Comparison of ENCODE assay signal across 8 mouse cellular contexts in genomic region chr17:25114908-25115645, GRCm38 (mm10). TPM values are rescaled to one million over a fixed set of nuclear protein-coding genes. Genes with fewer than 3 reads are reported as not detected.
DNase-seq lines count a peak whose midpoint lies in the region; ATAC-seq and TF ChIP-seq lines count a peak whose summit lies in the region.

No protein-coding gene starts in this region.

- peaks cover 9% of the 10 kb centered on the region; the same call in 1 of the 2 replicates for H3K4me1 ChIP-seq in kidney, embryonic 14.5 days (ENCODE audit: control insufficient read depth, insufficient read depth, low read length)
- peaks cover 2 to 7% of the 10 kb centered on the region in 2 experiments; a peak in 3 of 4 replicates for H3K4me1 ChIP-seq in ES-E14 (ENCODE audit: control insufficient read depth in 2 of 2, insufficient read depth in 2 of 2, low read length in 2 of 2, poor library complexity in 1 of 2)
- H3K4me1 ChIP-seq in intestine, embryonic 16.5 days (ENCODE audit: control insufficient read depth, insufficient read depth, low read length) = peaks cover 7% of the 10 kb centered on the region
- peaks cover 8% of the 10 kb centered on the region for H3K4me1 ChIP-seq in midbrain, embryonic 14.5 days (ENCODE audit: control insufficient read depth, insufficient read depth, low read length)

- peaks cover 19% of the 10 kb centered on the region for H3K36me3 ChIP-seq in kidney, embryonic 14.5 days (ENCODE audit: control insufficient read depth, insufficient read depth, low read length)
- peaks cover 17% of the 10 kb centered on the region; the same call in 1 of the 2 replicates for H3K36me3 ChIP-seq in ES-E14 (ENCODE audit: control insufficient read depth, insufficient read depth, low read length, poor library complexity, severe bottlenecking)
- 0 out of 2 replicates have a peak, but pooled peaks cover 4% of the 10 kb centered on the region for H3K36me3 ChIP-seq in intestine, embryonic 16.5 days (ENCODE audit: control insufficient read depth, insufficient read depth, low read length)
- H3K36me3 ChIP-seq in midbrain, embryonic 14.5 days (ENCODE audit: control insufficient read depth, insufficient read depth, low read length) = peaks cover 11% of the 10 kb centered on the region

- in situ Hi-C loops in ES-E14 (cut with MboI; ENCODE audit: low sequenced_read_pairs in 2 of 2, unreplicated experiment in 2 of 2) = no loop called here

- H3K9me3 ChIP-seq in kidney, embryonic 14.5 days (ENCODE audit: control insufficient read depth, low read length) = no peaks in the 10 kb centered on the region
- no peaks in the 10 kb centered on the region for H3K9me3 ChIP-seq in ES-E14 (ENCODE audit: control insufficient read depth, insufficient read depth, low read depth, low read length)
- H3K9me3 ChIP-seq in intestine, embryonic 16.5 days (ENCODE audit: control insufficient read depth, low read length) = no peaks in the 10 kb centered on the region
- H3K9me3 ChIP-seq in midbrain, embryonic 14.5 days (ENCODE audit: control insufficient read depth, low read length) = no peaks in the 10 kb centered on the region

- ATAC-seq in kidney, embryonic 14.5 days (ENCODE audit: low FRiP score, low TSS enrichment) = peak; percentile 67
- ATAC-seq in erythroid progenitor cell, adult 5-6 weeks (replicated peaks; ENCODE audit: low FRiP score, poor library complexity, severe bottlenecking) = peak; percentile 75
- ATAC-seq in intestine, embryonic 16.5 days = peak; percentile 82
- peak; percentile 64 for ATAC-seq in midbrain, embryonic 14.5 days (ENCODE audit: low FRiP score, low TSS enrichment)

- H3K4me3 ChIP-seq in kidney, embryonic 14.5 days (ENCODE audit: low read length) = peak overlapping the region; percentile 68
- H3K4me3 ChIP-seq in ES-E14 (ENCODE audit: insufficient read depth in 1 of 2, low read depth in 1 of 2, low read length in 2 of 2, poor library complexity in 1 of 2, severe bottlenecking in 1 of 2) = peak overlapping the region; percentile 72 to 75
- H3K4me3 ChIP-seq in intestine, embryonic 16.5 days (ENCODE audit: low read length) = peak overlapping the region; percentile 72
- H3K4me3 ChIP-seq in midbrain, embryonic 14.5 days (replicated peaks; ENCODE audit: low read depth, low read length) = peak overlapping the region; percentile 63

- no peaks in the 10 kb centered on the region for H3K27me3 ChIP-seq in kidney, embryonic 14.5 days (ENCODE audit: control insufficient read depth, insufficient read depth, low read length)
- H3K27me3 ChIP-seq in intestine, embryonic 16.5 days (replicated peaks; ENCODE audit: control insufficient read depth, insufficient read depth, low read length) = no peaks in the 10 kb centered on the region
- H3K27me3 ChIP-seq in midbrain, embryonic 14.5 days (ENCODE audit: control insufficient read depth, insufficient read depth, low read length) = no peaks in the 10 kb centered on the region

- 6% methylated on average over 23 of the region's 23 CpGs for WGBS in kidney, embryonic 14.5 days
- 8% methylated on average over 23 of the region's 23 CpGs for WGBS in intestine, embryonic 16.5 days
- WGBS in midbrain, embryonic 14.5 days = 16% methylated on average over 23 of the region's 23 CpGs

- peak overlapping the region; percentile 74 for H3K9ac ChIP-seq in kidney, embryonic 14.5 days (ENCODE audit: low read depth, low read length)
- peak overlapping the region; percentile 89 for H3K9ac ChIP-seq in ES-E14 (ENCODE audit: insufficient read depth, low read depth, low read length, poor library complexity, severe bottlenecking)
- peak overlapping the region; percentile 82 for H3K9ac ChIP-seq in intestine, embryonic 16.5 days (ENCODE audit: low read depth, low read length)
- peak overlapping the region; percentile 77 for H3K9ac ChIP-seq in midbrain, embryonic 14.5 days (replicated peaks; ENCODE audit: low read length)

- no peak for DNase-seq in kidney, adult 8-10 months
- peak; percentile 8 for DNase-seq in ES-E14 (ENCODE audit: low read depth, low spot score)
- no peak for DNase-seq in midbrain, embryonic 14.5 days
- DNase-seq in B cell, adult 2 months = no peak
- no peak for DNase-seq in ovary, postnatal 14 days (ENCODE audit: low spot score)

- H3K27ac ChIP-seq in kidney, embryonic 14.5 days (ENCODE audit: low read depth, low read length) = peak overlapping the region; percentile 94
- H3K27ac ChIP-seq in ES-E14 (ENCODE audit: insufficient read depth, low read depth, low read length, poor library complexity, severe bottlenecking) = no peak overlapping the region; the same call in 1 of the 2 replicates
- peak overlapping the region; percentile 87 for H3K27ac ChIP-seq in intestine, embryonic 16.5 days (ENCODE audit: low read length)
- peak overlapping the region; percentile 94 for H3K27ac ChIP-seq in midbrain, embryonic 14.5 days (replicated peaks; ENCODE audit: low read depth, low read length)

- peak overlapping the region; percentile 93 for H3K4me2 ChIP-seq in kidney, embryonic 14.5 days (replicated peaks; ENCODE audit: low read depth, low read length)
- H3K4me2 ChIP-seq in intestine, embryonic 16.5 days (ENCODE audit: low read depth, low read length) = peak overlapping the region; percentile 99
- peak overlapping the region; percentile 99 for H3K4me2 ChIP-seq in midbrain, embryonic 14.5 days (ENCODE audit: low read length)

TF ChIP-seq in ES-E14, 5 proteins besides CTCF, POLR2A, EP300 and RAD21:
- no peak for TF ChIP-seq CHD2 (IDR thresholded peaks at IDR 0.05; ENCODE audit: low read depth, low read length)
- no peak for TF ChIP-seq HCFC1 (IDR thresholded peaks at IDR 0.05; ENCODE audit: borderline replicate concordance, insufficient read depth, low read length)
- TF ChIP-seq ZNF384 (IDR thresholded peaks at IDR 0.05; ENCODE audit: low read depth, low read length) = no peak
- no peak for TF ChIP-seq MAFK (IDR thresholded peaks at IDR 0.05; ENCODE audit: insufficient read depth, low read depth, low read length)
- no peak for TF ChIP-seq ZC3H11A (IDR thresholded peaks at IDR 0.05; ENCODE audit: borderline replicate concordance, low read depth, low read length)

RNA-seq across cellular contexts. Expression of gene Telo2, which starts 0.7 kb away (rescaled TPM):
- 34.9 and 44.8 TPM in 2 replicates for polyA plus RNA-seq in kidney, embryonic 14.5 days (2014; fragmentation: Nextera tagmentation; extraction: Ambion mirVana)
- total RNA-seq in ES-E14 (2012; rRNA removed) = 34.2 and 47.3 TPM in 2 replicates
- 3.2 and 5.0 TPM in 2 replicates for total RNA-seq in erythroid progenitor cell, adult 5-6 weeks (2015; ENCODE audit: low replicate concordance)
- 10.5 and 42.6 TPM in 2 replicates for total RNA-seq in erythroid progenitor cell, adult 5-6 weeks (2017; ENCODE audit: low replicate concordance)
- polyA plus RNA-seq in intestine, embryonic 16.5 days (2015; fragmentation: Nextera tagmentation; extraction: Ambion mirVana) = 32.1 and 32.3 TPM in 2 replicates
- polyA plus RNA-seq in midbrain, embryonic 14.5 days (2014; fragmentation: Nextera tagmentation; extraction: Ambion mirVana) = 34.1 and 34.4 TPM in 2 replicates

RNA-seq across cellular contexts. Expression of gene Ptx4, which starts 5.5 kb away (rescaled TPM):
- not detected in 2 replicates for polyA plus RNA-seq in kidney, embryonic 14.5 days (2014; fragmentation: Nextera tagmentation; extraction: Ambion mirVana)
- total RNA-seq in ES-E14 (2012; rRNA removed) = not detected in 2 replicates
- not detected in 2 replicates for total RNA-seq in erythroid progenitor cell, adult 5-6 weeks (2015; ENCODE audit: low replicate concordance)
- total RNA-seq in erythroid progenitor cell, adult 5-6 weeks (2017; ENCODE audit: low replicate concordance) = not detected in 2 replicates
- 0.20 and 0.24 TPM in 2 replicates for polyA plus RNA-seq in intestine, embryonic 16.5 days (2015; fragmentation: Nextera tagmentation; extraction: Ambion mirVana)
- polyA plus RNA-seq in midbrain, embryonic 14.5 days (2014; fragmentation: Nextera tagmentation; extraction: Ambion mirVana) = not detected in 2 replicates

RNA-seq across cellular contexts. Expression of gene Clcn7, which starts 18.1 kb away (rescaled TPM):
- polyA plus RNA-seq in kidney, embryonic 14.5 days (2014; fragmentation: Nextera tagmentation; extraction: Ambion mirVana) = 10.3 and 21.4 TPM in 2 replicates
- 35.0 and 62.4 TPM in 2 replicates for total RNA-seq in ES-E14 (2012; rRNA removed)
- 17.3 and 23.1 TPM in 2 replicates for total RNA-seq in erythroid progenitor cell, adult 5-6 weeks (2015; ENCODE audit: low replicate concordance)
- 20.0 and 22.6 TPM in 2 replicates for total RNA-seq in erythroid progenitor cell, adult 5-6 weeks (2017; ENCODE audit: low replicate concordance)
- polyA plus RNA-seq in intestine, embryonic 16.5 days (2015; fragmentation: Nextera tagmentation; extraction: Ambion mirVana) = 21.8 and 23.5 TPM in 2 replicates
- polyA plus RNA-seq in midbrain, embryonic 14.5 days (2014; fragmentation: Nextera tagmentation; extraction: Ambion mirVana) = 26.3 and 29.9 TPM in 2 replicates

RNA-seq across cellular contexts. Expression of gene Tmem204, which starts 31.7 kb away (rescaled TPM):
- 15.9 and 18.4 TPM in 2 replicates for polyA plus RNA-seq in kidney, embryonic 14.5 days (2014; fragmentation: Nextera tagmentation; extraction: Ambion mirVana)
- total RNA-seq in ES-E14 (2012; rRNA removed) = 0.32 and 0.62 TPM in 2 replicates
- total RNA-seq in erythroid progenitor cell, adult 5-6 weeks (2015; ENCODE audit: low replicate concordance) = not detected in 2 replicates
- total RNA-seq in erythroid progenitor cell, adult 5-6 weeks (2017; ENCODE audit: low replicate concordance) = not detected in 2 replicates
- polyA plus RNA-seq in intestine, embryonic 16.5 days (2015; fragmentation: Nextera tagmentation; extraction: Ambion mirVana) = 22.2 and 25.8 TPM in 2 replicates
- 6.5 and 10.8 TPM in 2 replicates for polyA plus RNA-seq in midbrain, embryonic 14.5 days (2014; fragmentation: Nextera tagmentation; extraction: Ambion mirVana)

RNA-seq across cellular contexts. Expression of gene Ccdc154, which starts 47.2 kb away (rescaled TPM):
- polyA plus RNA-seq in kidney, embryonic 14.5 days (2014; fragmentation: Nextera tagmentation; extraction: Ambion mirVana) = not detected in 2 replicates
- total RNA-seq in ES-E14 (2012; rRNA removed) = 0.18 and 0.32 TPM in 2 replicates
- not detected in 2 replicates for total RNA-seq in erythroid progenitor cell, adult 5-6 weeks (2015; ENCODE audit: low replicate concordance)
- 2.6 TPM in 1 of 2 replicates, not detected in the other for total RNA-seq in erythroid progenitor cell, adult 5-6 weeks (2017; ENCODE audit: low replicate concordance)
- polyA plus RNA-seq in intestine, embryonic 16.5 days (2015; fragmentation: Nextera tagmentation; extraction: Ambion mirVana) = 0.15 and 0.18 TPM in 2 replicates
- polyA plus RNA-seq in midbrain, embryonic 14.5 days (2014; fragmentation: Nextera tagmentation; extraction: Ambion mirVana) = not detected in 2 replicates
